Mouse (Mus musculus) kidney, postnatal 36 days (tissue): ENCODE measurements around the gene Stra6.

Source experiments
- DNase-seq, 2 experiments: peaks; one replicate each; pipeline ENCODE4 v3.0.0; 2021 to 2022; ENCODE audit warnings: mixed read lengths in 2 of 2

Stra6 gene

DNA sequence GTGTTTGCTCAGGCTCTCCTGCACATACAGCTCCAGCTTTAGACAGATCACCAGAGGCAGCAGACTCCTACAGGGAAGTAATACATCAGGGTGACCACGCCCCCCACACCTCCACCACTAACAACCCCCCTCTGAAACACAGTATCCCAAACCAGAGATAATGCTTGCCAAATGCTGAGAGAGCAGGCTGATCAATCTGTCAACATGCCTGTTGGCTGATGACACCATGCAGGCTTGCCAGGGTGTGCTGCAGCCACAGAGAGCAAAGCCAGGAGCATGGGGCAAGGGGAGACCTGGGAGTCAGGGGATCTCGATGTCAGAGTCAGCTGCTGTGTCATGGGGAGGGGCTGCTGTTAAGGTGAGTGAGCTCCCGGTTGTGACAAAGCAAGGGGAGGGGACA lies at the start of gene Stra6:
Gene Stra6, plus strand, starts transcription at position 258 of the 400 bp plus-strand sequence.
- no peak for DNase-seq

DNA sequence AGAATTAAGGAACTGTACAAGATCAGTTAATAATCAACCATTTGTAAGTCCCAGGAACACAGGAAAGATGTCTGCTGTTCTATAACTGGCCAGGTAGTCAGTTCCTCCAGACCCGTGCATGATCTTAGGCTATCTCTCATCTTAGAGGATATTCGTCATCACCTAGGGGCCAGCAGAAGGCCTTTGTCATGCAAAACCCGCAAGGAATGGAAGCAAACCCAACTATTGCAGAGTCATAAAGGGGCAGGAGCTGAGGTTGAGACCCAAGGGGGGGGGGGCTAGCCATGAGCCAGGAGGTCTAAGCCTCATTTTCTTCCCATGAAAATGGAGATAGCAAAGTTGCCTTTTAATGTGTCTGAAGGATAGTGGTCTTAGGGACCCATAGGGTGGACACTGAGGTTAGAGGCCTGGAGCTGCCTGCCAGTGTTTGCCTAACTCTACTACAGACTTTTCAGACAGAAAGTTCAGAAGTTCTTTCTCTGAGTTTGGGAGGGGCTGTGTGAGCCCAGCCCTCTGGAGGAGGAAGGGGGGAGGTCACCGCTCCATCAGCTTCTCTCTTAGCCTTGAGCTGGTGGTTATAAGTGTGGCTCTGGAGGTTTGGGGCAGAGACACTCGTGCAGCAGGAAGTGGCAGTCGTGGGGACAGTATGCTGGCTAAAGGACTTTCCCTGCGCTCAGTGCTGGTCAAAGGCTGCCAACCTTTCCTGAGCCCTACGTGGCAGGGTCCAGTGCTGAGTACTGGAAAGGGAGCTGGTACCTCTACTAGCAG lies 49.0 kb upstream of the Stra6 start:
- no peak for DNase-seq

DNA sequence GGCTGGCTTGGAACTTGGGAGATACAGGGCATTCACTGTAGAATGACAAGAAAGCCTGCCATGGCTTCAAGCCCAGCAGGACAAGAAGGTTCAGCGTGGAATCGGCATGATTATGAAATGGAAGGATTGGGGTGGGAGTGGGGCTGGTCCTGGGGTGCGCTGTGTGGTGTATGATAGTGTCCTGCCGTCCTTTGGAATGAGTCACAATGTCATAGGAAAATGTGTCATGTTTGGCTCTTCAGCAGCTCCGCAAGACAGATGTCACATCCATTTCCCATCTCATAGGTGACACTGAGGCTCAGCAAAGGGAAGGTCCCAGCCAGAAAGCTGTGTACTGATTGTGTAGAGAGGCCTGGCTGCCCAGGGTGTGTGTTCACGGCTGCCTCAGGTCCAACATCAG lies 47.7 kb upstream of the Stra6 start:
- no peak for DNase-seq

DNA sequence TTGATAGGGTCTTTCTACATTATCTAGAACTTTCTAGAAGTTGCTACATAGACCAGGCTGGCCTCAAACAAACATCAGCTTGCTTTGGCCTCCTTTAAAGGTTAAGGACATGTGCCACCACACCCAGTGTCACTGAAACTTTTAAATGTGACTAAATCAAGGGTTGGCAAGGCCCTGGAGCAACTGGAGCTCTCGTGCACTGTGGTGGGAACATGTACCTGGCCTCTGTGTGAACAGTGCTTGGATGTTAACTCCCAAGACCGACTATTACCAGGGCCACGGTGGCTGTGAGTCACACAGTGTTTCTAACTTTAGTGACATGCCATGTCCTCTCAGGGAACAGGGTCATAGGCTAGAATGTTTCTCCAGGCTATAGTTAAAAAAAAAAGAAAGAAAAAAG lies 46.6 kb upstream of the Stra6 start:
- no peak for DNase-seq

DNA sequence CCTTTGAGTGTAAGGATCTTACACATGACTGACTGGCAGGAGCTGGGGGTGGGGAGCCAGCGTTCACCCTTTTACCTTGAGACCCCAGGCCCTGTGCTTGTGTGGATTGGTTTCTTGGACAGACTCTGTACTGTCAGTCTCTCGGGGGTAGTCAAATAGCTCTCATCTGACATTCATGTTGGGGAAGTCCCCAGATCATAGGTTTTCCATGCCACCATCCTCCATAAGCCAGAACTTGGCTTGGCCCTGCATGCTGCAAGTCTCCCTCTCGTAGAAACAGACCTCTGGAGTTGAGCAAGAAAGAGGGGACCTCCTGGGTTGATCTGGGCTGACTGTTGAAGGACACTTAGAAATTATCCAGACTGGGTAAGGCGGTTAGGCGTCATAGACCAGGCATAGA lies 45.2 kb upstream of the Stra6 start:
- DNase-seq, result no peak

DNA sequence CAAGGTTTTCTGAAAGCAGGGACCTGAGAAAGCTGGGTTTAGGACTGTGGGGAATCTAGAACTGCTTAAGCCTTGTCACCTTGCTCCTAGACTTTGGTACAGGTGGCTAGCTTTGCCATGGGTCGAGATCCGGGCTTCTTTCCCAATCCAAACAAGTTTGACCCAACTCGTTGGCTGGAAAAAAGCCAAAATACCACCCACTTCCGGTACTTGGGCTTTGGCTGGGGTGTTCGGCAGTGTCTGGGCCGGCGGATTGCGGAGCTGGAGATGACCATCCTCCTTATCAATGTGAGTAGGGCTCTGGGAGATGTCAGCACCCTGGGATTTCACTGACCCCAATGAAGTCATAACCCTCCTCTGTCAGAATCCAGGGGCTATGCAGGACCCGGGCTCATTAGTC lies 37.6 kb upstream of the Stra6 start:
- no peak for DNase-seq

DNA sequence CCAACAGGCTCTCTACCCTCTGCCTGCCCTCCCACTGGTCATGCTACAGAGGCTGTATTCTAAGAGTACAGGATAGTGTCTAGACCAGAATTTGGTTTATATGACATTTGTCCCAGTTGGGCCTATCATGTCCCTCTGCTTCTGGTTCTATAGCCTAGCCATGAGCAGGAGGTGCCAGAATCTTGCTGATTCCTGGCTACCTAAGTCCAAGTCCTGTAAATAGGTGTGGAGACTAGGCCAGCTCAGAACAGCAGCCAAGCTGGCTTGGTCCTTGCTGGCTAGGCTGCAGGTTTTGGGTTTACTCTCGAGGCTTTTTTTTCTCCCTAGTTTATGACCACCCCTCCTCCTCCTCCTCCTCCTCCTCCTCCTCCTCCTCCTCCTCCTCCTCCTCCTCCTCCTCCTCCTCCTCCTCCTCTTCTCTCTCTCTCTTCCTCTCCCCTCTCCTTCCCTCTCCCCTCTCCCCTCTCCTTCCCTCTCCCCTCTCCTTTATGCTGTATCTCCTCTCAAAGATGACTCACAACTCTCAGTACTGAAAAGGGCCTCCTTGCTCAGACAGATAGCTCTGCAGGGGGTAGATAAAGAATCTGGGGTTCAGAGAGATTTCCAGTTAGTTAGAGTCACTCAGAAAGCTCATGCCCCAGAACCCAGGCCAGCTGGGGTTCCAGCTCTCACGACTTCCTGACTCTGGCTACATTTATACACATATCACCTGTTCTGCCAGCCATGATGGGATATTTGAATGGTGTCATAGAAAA lies 36.0 kb upstream of the Stra6 start:
- no peak for DNase-seq

DNA sequence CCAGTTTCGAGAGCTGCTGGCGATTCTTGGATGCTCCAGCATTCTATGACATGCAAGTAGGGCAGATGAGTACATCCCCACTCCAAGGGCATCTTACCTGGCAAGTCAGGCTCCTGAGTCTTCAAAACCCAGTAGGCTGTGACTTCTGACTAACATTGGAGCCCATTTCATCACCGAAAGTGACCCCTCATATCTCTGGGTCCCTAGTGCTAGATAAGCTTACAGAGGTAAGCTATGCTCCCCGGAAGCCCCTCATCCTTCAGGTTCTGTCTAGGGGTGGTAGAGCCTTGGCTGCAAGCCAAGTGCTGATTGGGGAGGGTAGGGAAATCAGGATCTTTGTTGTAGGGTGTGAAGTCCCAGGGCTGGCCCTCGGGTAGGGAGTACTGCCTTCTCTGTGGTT lies 34.7 kb upstream of the Stra6 start:
- DNase-seq, result no peak

DNA sequence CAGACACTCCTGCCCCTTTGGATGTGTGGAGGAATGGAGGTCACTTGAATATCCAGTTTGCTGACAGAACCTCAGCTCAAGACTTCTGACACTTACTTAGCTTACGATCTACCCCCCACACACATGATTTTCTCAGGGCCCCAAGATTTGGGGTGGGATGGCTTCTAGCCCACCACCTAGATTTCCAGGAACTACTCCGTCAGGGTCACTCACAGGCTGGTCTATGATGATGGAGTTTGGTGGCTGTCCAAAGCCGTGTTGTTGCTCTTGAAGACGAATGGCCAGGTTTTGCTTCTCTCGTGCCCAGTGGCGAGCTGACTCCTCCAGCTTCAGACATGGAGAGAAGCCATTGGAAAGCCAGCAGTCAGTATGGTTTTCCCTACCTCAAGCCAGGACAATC lies 34.0 kb upstream of the Stra6 start:
- no peak for DNase-seq

DNA sequence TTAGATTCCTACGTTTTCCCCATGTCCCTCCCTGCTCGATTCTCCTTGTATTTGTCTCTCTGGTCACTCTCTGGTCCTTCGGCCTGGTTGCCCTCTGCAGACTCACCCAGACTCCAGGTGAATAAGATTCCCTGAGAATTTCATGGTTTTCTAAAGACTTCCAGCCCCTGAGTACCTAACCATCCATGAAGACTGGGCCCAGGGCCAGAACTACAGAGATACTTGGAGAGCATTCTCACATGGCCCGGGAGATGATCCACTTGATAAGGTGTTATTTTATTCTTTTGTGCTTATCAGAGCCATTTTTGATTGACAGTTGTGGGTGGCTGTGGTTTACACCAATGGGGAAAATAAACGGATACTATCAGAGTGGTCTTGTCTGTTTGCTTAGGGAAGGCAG lies 31.7 kb upstream of the Stra6 start:
- peak in 1 of 2 experiments; percentile 44 for DNase-seq

DNA sequence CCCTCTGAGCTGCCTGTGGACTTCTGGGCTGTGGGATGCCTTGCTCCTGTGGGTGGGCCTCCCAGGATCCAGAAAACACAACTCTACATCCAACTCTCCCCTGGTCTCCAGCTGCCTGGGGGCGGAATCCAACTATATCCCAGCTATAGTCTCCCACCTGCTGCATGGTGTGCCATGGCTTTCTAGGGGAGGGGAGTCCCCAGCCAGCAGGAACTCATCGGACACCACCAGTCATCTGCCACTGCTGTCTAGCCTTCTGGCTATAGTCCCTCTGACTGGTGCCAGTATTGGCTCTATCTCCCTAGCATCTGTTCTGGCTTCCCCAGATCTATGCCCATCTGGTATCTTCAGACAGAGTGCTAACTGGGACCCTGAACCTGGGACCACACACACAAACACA lies 28.1 kb upstream of the Stra6 start:
- no peak for DNase-seq

DNA sequence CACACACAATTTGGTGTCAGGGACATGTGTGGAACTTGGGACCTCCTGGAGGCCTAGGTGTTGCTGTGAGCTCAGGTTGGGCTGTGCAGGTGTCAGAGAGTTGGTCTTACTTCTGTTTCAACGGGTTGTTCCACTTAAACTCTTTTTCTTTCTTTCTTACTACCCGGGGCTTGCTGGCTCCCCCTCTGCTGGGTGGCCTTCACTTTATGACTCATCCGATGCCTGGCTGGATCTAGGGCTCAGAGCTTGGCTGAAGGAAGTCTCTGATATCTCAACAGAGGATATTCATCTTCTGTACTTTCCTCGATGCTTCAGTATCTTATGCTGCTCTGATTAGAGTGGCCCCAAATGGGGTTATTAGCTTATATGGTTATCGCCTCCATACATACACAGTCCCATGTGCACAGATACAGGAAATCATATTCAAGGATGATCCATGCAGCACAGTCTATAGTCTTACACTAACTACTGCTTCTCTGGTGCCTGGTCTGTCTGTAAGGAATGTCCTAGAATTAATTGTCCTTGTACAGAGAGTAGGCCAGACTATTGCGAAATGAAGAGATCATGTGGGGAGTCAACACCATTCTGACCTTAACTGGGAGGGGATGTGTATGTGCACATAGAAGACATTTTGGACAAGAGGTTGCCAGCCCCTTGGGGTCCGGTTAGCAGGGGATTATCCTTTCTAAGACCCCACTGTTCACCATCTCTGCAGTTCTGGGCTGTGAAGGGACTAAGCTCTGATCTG lies 27.5 kb upstream of the Stra6 start:
- no peak for DNase-seq

DNA sequence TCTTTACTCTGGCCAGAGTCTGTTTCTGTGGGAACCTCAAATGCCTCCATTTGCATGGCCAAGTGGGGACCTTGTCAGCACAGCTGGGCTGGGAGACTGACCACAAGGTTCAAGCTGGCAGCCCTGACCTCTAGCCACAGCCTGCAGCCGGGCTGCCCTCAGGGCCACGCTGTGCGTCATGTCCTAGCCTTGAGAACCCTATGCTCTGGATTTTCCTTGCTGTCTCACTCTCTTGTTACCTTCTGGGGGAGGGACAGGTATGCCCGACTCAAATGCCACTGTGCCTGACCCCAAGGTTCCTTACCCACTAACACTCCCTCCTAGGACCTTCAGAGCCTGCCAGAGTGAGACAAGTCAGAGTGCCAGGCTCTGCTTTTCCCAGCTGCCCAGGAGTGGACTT lies 26.6 kb upstream of the Stra6 start:
- no peak for DNase-seq

DNA sequence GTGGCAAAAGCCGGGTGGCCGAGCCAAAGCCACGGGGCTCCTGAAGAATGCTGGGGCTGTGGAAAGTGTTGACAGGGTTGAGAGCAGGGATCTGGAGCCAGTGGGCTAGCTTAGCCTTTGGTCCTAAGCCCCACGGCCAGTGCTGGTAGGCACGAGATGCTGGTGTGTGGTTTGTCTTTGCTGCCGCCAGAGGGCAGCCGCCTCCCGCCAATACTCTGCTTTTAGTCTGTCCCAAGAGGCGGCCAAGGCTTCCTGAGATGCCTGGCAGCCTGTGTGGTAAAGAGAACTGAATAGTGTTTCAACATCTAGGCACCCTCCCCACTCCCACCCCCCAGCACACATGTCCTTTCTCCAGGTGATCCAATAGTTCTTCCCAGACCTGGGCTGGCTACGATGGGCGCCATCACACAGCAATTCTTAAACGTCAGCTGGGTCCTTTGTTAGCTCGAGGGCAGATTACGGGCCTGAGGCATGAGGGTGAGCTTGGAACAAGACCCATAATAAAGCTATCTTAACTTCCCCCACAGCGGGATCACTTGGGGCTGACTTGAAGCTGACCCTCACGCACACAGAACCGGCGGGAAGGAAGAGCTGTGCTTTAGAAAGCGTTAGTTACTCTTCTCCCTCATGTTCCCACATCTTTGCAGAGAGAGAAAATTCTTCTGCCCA lies 25.0 kb upstream of the Stra6 start:
- peak; percentile 78 to 89 for DNase-seq

DNA sequence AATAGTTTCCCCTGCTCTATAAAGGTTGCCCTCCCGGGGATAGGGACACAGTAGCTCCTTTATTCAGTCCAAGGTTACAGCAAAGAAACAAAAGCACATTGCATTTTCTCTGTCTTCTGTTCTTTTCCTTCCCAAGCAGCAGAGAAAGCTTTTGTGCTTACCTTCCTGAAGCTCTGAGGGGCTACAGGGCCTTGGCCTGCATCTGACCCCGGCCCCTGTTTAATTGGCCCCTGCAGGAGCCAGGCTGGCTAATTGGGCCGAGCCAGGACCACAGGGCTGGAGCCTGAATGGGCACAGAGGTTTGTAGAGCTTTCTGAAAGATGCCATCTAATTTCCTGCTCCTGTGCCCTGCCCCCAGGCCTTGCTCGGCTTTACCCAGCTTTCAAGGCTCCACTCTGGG lies 22.6 kb upstream of the Stra6 start:
- no peak for DNase-seq

DNA sequence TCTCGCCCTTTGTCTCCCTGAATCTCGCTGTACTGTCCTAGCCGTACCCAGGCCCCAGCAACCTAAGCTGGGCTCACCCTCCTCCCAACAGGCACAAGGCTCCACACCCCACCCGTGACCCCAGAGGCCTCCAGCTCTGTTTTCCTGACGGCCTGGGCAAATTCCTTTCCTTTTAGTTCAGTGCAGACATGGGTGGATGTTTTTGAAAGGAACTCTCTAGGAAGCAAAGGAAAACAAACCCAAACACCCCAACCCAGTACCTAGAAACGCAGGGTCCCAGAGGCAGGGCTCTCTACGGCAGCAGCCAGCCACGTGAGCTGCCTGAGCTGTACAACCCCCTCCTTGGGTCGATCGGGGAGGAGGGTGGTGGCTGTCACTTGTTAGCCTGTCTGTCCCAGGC lies 21.2 kb upstream of the Stra6 start:
- peak; percentile 29 to 34 for DNase-seq

DNA sequence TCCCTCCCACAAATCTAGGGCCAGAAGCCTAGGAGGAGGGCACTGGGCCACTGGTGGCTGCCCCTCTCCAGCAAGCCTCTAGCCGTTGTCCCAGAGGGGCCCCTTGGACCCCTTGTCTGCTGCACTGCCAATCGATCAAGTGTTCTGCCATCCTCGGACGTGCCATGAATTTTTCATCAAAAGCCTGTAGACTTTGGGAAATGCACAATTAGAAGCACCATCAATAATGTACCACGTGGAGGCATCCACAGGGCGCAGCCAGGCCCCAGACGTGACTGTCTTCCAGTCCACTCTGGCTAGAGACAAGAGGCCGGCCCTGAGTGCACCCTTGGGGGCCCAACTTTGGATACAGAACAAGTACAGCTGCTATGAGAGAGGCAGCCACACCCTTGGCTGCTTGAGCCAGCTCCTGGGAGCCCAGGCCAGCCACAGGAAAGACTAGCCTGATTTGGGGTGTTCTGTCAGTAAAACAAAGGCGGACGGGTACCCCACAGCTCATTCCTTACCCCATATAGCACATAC lies 20.0 kb upstream of the Stra6 start:
- no peak for DNase-seq

DNA sequence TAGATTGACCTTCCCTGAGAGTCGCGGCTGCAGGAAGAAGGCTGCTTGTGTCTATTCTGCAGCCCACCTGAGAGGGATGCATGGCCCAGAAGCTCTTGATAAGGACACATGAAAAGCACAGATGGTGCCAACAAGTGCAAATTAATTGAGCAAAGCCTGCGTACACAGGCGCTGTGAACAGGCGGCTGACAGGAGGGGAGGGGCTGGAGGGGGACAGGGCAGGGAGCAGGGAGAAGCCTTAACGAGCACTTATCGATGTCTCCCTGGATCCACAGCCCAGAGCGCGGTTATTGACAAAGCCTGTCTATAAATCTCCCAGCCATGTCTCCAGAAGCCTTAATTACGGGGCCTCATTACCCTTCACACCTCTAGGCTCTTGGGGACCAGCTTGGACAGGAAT lies 18.8 kb upstream of the Stra6 start:
- DNase-seq, result no peak

DNA sequence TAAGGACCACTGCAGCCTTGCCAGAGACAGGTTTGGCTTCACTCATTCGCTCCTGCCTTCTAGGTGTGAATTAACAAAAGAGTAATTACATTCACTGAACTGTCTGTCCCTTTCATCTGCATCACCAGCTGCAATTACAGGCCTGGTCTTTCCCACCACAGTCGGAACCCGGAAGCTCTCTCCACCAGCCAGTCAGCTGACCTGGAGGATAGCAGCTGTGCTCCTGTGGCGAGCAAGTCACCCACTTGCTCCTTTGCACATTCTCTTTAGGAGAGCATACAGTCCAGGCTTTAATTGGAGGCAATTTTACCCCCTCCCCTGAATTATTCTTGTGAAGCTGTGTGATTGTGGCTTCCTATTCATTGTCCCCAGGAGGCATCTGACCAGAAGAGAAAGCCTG lies 17.9 kb upstream of the Stra6 start:
- no peak for DNase-seq

DNA sequence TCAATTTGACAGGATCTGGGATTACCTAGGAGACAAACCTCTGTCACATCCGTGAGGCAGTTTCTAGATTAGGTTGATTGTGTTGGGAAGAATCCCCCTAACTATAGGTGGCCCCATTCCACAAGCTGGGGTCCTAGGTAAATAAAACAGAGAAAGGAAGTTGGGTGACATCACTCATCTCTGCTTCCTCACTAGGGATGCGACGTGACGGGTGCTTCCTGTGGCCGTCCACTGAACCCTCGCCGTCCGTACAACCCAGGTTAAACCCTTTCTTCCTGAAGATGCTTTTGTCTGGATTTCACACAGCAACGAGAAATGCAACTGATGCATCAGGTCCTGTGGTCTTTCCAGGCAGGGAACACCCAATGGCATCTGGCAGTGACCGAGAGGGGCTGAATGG lies 16.5 kb upstream of the Stra6 start:
- peak; percentile 51 to 67 for DNase-seq

DNA sequence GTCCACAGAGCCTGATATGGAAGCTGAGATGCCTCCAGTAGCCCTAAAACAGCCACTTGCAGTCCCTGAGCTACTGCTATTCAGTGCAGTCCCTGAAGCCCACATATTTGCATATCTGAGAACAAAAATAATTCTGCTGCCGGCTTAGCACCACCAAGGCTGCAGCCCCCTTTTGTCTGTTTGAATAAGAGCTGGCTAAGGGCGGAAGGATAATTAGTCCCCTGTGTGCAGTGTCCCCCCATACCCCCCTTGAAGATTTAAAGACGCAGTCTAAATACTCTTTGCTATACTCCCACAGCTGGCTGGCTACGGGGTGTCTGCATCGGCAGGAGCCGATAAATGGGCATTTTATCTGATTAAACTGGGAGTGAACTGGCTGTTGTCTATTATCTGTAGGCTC lies 15.0 kb upstream of the Stra6 start:
- no peak for DNase-seq

DNA sequence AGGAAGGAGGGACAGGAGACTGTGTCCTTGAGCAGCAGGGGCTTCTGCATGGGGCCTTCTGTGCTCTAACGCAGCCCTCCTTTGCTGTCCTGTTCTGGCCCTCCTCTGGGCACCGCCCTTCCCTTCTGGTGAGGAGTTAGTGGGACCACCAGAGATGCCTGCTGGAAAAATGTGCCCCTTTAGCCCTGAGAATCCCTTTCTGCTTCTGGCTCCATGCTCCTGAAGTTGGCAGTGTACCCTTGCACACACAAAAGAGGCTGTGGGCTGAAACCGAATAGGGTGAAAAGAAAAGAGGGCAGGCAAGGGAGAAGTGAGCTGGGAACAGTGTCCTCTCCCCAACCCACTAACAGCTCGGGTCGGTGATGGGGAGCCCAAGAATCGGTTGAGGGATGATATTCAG lies 14.4 kb upstream of the Stra6 start:
- no peak for DNase-seq

DNA sequence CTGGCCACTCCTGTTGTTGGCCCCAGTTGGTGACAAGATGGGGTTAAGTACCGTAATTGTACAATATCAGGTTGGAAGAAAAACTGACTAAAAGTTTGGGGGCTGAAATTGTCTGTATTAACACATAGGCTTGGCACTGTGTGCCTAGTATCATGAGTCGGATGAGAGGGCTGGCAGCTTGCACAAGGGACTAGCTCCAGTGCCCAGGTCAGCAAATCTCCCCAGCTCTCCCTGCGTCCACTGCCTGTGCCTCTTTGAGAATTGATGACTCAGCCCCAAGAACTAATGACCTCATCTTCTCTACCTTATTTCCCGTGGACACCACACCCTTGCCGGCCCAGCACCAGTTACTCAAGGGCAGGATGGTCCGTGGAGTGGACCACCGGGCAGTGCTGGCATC lies 13.7 kb upstream of the Stra6 start:
- no peak for DNase-seq
